Mouse (Mus musculus): Measurements from ENCODE around the gene Il1rl1.

The Il1rl1 gene

DNA sequence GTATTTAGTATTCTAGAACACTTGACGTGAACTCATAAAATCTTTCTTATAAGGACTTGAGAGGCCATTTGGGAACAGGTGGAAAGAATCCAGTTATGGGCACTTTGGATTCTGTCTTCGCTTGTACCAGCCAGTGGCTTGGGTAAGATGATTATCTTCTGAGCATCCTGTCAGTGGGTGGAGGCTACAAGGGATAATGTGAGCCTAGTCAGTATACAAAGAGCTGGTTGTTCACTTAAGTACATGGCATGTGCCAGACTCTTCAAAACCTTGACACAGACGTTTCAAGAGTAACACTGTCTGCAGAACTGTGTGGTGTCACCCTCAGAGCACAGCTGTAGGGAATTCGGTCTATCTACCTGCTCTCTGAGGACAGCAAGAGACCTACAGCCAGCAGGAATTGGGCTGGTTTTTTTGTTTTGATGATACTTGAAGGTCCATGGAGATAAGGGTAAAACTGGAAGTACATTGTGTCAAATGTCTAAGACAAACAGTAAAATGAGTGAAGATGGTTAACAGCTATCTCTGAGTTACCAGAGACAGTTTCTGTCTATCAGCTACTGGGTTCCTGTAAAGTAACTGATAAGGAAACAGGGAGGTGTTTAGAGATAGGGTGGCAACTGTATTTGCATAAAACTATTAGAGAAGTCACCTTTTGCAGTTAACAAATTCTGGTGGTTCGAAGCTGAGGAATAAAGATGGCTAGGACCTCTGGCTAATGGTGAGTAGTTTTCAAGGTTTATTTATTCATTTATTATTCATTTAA, at the start of gene Il1rl1:
TSS of gene Il1rl1 (plus strand) at position 661 of the 766 bp plus-strand sequence.
- DNase-seq (ENCODE audit: low spot score in 2 of 2), result no peak

DNA sequence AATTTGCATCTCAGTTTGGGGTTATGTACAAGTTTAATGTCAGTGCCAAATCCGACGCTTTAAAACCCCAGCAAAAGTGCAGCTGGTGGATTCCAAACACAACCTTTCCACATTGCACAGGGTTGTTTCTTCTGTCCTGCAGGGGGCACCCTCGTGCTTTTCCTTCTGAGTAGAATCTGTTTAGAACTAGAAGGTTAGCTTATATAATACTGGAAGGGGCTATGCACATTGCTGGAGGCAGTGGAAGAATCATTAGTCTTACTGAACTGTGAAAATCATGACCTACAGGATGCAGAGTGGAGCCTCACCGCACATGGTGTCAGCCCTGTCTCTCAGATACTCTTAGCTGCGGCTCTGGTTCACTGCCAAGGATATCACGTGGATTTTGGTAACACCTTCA, 49.3 kb upstream of the Il1rl1 start:
- peak; percentile 44 to 49 for DNase-seq (ENCODE audit: low spot score in 2 of 2)

DNA sequence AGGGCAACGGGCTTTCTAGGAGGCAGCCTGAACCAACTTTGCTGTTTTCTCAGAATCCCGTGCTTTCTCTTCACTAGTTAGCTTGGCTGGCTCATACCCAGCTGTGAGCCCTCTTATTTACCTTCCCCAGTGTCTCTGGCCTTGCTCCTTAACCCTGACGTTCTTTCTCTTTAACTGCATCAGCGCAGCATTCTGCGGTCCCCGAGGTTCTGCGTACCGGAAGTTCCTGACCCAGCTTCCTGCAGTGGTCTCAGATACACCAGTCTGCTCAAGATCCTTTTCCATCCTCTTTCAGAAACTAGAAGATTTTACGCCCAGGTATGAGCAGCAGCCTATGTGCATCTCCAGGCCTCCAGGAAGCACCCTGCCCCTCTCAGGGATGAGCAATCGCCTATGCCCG, 48.4 kb upstream of the Il1rl1 start:
- DNase-seq (ENCODE audit: low spot score in 2 of 2), result no peak

DNA sequence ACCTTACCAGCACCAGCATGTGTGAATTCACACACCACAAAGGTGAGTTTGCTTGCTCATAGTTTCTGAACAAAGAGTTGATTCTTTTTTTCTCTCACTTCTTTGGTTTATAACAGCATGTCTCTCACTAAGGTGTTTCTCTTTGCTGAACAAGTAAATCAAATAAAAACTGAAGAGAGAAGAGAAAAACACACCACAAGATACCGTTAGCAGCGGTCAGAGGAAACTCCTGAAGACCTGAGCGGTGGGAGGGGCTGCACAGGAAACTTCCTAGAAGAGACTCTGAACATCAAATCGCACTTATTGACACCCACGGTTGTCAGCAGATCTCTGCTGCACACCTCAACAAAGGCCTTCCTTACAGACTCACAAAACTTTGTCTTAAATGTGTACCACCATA, 46.5 kb upstream of the Il1rl1 start:
- no peak for DNase-seq (ENCODE audit: low spot score in 2 of 2)

DNA sequence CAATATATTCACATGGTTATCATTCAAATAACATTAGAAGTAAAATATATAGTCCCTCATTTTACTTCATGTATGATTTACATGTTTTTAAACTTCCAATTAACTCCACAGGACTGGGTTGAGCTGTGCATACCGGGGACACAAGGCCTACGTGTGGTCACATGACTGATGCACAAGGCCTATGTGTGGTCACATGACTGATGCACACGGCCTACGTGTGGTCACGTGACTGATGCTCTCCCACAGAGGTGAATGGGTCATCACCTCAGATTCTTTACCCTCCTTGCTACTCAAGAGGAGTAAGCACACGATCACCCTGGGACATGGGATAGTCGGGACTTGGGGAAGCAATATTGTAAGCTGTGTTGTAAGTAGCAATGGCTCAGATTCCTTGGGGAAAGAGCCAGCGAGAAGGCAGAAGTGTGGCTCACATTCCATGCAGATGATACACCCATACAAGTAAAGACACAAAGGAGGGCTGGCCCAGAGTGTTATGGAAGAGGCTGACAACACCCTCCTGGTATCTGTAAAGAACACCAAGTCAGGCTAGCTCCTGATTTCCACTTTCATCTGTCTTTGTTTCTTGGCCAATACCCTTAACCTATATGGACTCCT, 44.3 kb upstream of the Il1rl1 start:
- no peak for DNase-seq (ENCODE audit: low spot score in 2 of 2)

DNA sequence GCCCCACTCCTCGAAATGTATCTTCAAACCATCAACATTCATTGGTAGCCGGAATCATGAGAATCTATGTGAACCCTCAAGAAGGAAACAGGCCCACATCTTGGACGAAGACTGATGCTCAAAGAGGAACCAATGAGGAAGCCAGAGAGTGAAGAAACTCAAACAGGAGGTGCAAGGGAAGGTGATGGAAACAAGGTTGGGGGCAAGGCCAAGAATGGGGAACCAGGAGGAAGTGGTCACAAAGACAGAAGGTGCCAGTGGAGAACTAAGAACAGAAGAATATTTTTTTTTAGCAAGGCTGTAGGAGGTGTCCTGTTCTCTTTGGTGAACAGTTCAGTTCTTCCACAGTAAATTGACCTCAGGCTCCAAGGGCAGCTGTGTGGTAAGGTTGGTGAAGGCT, 38.0 kb upstream of the Il1rl1 start:
- no peak for DNase-seq (ENCODE audit: low spot score in 2 of 2)

DNA sequence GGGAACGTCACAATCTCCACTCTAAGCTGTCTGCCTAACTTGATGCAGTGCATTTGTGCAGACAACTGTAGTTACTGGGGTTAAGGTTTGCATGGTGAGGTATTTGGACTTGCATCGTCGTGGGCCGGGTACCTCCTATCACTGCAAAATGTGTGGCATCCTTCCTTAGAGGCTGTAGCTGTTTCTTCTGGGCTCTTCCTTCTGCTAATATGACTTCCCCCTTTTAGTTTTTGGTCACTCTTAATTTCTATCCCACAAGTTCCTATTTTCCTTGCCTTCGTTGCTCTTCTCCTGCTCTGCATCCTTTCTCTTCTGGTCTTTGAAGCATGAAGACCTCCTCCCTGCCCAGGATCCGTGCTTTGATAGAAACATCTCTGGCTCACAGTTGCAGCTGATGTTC, 36.8 kb upstream of the Il1rl1 start:
- DNase-seq (ENCODE audit: low spot score in 2 of 2), result no peak

DNA sequence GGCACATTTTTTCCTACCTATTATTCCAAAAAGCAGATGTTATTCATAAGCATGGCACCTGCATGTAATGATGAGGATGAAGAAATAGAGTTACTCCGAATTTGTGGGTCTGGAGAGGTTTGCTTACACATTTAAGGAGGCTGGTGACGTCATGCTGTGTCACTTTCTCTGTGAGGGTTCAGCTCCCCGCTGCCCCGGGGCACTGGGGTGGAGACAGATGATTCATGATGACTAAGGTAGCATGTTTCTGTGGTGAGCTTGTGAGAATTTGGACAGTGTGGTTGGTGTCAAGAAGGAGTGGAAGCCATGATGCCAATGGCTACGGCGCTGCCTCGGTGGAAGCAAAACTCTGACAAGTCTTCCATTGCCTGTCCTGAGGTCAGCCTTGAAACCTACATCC, 36.2 kb upstream of the Il1rl1 start:
- DNase-seq (ENCODE audit: low spot score in 2 of 2), result no peak

DNA sequence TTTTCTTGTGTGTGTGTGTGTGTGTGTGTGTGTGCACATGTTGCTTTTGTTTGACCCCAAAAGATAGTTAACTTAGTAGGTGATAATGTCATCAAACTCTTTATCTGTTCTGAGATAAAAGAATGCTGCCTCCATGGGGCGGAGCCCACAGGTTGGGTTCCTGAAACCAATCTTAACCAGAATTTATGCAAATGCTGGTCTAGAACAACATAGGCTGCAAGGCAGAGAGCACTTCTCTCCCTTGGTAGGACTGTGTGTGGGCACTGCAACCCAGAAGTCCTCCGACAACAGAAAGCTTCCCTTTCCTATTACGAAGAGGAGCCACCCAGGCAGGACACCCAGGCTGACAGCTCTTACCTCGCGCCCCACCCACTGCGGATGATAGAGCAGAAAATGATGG, 29.7 kb upstream of the Il1rl1 start:
- DNase-seq (ENCODE audit: low spot score in 2 of 2), result no peak

DNA sequence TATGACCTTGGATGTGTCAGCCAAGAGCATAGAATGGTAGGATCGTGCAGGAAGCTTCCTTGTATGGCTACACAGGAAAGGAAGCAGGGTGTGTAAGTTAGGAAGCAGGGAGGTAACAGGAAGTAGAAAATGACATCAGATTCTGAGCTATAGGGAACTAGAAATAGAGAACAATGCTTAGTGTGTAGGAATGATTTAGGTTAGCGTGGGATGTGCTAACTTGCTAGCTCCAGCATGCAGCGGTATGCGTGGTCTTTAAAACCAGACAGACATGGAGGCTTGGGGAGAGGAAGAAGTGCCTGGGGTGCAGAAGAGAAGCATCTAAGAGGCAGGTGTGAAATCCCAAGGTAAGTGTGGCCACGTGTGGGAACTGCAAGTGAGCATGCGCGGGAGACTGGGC, 24.7 kb upstream of the Il1rl1 start:
- DNase-seq (ENCODE audit: low spot score in 2 of 2), result peak in 1 of 2 experiments; percentile 5

DNA sequence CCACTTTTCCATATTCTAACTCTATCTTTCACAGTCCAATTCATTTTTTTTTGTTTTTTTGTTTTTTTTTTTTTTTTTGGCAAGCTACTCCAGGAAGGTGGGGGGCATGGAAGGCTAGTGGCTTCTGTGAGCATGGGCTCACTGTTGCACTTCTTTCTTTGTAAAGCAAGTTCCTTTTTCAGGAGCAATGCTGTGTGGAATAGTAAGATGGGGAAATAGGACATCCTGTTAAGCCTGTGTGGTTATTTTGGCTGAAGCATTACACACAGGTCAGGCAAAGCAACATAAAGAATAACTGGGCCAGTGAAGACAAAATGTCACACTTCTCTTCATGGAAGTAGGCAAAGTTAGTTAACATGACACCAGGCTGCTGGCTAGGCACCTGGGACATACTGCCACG, 19.5 kb upstream of the Il1rl1 start:
- DNase-seq (ENCODE audit: low spot score in 2 of 2), result no peak

DNA sequence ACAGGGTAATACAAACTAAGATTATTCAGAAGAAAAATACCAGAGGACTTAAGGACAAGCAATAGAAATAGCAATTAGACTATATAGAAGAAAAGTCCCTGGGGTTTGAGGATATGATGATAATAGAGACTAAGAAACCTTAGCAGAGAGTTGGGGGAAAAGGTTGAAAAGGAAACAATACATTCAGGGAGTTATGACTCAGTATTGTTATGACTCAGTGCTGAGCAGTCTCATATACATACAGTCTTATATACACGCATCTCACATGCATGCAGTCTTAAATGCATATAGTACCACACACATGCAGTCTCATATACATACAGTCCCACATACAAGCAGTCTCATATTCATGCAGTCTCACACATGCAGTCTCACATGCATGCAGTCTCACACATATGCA, 16.3 kb upstream of the Il1rl1 start:
- DNase-seq (ENCODE audit: low spot score in 2 of 2), result no peak

DNA sequence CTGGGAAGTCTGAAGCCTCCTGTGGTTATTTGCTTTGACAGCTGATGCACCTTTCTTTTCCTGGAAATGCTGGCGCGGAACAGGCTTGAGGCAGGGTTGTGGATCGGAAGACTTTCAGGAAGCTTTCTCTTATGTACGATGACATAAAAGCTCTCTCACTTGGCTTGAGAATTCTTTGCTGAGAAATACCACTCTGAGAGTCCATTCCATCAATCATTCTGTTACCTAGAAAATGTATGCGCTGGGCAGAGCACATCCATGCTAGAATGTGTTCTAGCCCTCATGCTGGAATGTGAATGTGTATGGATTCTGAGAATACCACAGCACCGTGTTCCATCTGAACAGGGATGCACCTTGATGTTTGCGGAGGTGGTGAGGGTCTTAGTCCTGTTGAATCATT, 15.1 kb upstream of the Il1rl1 start:
- no peak for DNase-seq (ENCODE audit: low spot score in 2 of 2)

DNA sequence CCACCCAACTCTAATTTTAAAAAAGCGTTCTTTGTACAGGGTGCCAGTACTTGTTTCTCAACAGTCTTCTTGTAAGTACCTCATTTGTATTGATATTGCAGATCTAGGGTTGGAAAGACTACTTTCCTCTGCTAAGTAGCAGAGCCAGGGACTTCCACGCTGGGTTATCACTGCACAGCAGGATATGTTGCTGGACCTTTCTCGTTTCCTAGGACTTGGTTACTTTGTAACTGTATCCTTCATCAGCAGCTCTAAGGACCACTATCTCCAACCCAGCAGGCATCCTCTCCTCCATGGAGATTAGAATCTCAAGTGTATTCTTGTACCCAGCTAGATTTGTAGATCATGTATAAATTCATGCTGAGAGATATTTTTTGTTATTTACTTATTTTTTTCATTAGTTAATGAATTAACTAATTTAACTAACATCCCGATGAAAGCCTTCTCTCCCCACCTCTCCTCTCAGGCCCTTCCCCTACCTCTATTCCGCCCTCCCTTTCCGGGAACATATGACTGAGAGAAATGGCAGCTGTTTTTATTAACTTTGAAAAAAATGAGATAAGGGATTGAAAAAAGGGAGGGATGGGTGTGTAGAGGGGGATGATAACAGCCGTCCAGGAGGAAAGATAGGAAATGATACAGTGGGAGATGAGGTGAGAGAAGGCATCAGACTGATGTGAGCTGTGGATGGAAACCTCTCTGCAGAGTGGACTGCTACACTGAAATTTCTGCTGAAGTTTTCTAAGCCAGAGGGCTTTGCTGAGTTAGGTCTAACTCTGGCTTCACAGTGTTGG, 14.3 kb upstream of the Il1rl1 start:
- no peak for DNase-seq (ENCODE audit: low spot score in 2 of 2)

DNA sequence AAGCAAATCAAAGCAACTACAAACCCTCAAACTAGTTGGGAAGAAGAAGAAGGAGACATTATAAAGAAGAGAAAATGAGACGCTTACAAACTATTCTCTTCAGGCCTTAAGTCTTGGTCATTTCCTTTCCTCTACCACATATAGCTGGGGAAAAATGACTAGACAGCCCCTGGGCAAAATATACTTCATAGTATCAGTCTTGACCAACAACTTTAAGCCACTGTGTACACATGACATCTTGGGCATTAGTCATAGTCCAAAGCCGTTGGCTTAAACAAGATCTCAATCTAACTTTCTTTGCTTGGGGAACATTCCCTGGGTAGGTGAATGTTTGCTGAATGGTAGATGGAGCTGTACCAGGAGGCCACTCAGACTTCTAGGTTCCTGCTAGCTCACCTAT, 12.3 kb upstream of the Il1rl1 start:
- no peak for DNase-seq (ENCODE audit: low spot score in 2 of 2)

DNA sequence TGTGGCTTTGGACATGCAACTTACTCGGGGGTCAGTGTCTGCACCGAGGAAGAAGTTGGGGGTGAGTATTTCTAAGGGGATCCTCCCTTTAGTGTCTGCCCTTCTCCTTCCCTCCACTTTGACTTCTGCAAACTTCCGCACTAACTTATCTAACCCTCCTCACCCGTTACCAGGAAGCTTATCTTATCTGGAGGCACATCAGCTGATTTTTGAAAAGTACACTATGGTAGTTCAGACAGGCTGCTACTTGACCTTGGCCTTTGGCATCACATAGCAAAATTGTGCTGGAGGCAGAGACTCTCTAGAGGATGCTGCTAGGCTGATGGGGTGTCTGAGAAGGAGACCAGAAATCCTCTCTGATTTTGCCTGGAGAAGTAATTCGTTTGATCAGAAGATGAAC, 10.9 kb upstream of the Il1rl1 start:
- no peak for DNase-seq (ENCODE audit: low spot score in 2 of 2)

DNA sequence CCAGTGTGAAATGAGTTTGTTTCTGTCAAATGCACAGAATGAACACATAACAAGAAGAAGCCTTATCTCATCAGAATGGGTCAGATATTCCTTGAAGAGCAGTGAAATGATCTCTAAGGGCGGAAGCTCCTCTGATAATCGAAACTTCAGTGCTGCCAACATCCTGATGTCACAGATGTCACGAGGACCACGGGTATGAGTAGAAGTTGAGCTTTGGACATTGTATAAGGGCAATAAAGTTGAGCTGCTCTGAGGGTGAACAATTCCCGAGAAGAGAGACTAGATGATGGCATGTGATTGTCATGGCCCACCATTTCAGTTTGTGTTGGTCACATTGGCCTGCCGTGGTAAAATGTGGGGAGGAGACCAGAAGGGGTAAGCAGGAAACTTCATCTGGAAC, 5.5 kb upstream of the Il1rl1 start:
- DNase-seq (ENCODE audit: low spot score in 2 of 2), result no peak

DNA sequence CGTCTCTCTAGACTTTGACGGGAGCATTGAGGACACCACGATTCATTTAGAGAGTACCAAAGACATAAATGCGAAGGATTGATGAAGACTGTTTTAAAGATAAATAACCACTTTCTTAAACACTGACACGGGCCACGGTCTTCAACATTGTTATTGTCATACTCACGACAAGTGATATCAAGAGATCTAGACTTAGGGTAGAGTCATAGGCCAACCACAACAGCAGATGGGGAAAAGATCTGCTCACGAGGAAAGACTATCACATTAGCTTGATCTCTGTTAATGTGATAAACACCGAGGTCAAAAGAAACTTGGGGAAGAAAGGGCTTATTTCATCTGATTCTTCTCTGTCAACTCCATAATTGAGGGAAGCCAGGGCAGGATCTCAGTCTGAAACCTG, 2.1 kb upstream of the Il1rl1 start:
- DNase-seq (ENCODE audit: low spot score in 2 of 2), result no peak

DNA sequence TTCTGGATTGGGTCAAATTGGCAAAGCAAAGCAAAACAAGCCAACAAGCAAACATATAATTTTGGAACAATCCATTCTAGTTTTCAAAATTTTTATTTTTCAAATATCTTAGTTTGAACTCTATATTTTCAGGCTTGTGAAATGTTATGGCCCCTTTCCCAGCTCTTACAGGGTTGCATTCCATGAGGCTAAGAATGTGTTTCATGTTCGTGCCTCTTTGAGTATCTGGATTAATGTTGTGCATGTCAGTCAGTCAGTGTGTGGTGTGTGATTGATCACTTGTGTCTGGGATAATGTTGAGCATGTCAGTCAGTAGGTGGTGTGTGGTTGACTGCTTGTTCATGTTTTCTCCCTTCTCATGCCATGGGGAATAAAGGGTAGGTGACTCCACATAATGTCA, 1.5 kb upstream of the Il1rl1 start:
- no peak for DNase-seq (ENCODE audit: low spot score in 2 of 2)

DNA sequence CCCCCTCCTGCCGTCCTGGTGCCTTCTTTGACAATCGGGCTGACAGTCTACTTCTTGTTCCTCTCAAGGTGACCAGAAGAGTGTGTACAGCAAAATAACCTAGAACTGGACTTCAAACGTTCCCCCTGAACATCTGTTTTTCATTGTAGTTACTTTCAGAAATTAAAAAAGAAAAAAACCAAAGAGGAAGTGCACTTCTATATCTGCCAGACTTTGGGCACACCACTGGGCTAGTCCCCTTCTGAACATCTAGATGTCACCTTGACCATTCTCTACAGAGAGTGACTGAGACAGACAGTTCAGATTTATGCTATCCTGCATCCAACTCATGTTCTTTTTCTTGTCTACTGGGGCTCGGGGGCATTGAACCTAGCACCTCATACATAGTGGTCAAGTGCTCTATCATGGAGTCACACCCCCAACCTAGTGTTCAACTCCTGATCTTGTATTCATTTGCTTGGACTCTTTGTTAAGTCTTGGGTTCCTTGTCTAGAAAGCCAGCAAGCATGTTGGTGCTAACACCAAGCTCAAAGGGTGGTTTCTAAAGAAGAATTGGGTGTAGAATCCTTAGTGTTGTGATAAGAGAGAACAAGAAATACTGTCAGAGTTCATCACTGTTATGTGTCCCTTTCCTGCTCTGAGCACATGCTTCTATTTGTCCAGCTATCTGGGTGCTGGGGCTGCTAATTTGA, 919 bp downstream of the Il1rl1 start:
- no peak for DNase-seq (ENCODE audit: low spot score in 2 of 2)

DNA sequence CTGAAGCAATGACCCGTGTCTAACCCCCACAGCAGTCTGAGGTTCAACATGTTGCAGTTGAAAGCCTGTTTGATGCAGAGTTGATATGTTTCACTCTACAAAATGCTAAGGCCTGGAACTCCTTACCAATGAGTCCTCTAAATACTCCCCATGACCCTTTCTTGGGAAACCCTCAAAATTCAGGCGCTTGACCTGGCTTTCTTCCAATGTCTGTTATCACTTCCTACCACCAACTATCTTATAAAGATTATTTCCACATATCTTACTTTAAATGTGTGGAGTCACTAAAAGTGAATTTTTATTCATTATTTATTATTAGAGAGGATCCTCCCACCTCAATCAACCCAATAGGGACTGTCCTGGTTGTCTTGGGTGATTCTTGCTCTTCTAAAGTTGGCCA, 2.8 kb downstream of the Il1rl1 start:
- DNase-seq (ENCODE audit: low spot score in 2 of 2), result no peak

DNA sequence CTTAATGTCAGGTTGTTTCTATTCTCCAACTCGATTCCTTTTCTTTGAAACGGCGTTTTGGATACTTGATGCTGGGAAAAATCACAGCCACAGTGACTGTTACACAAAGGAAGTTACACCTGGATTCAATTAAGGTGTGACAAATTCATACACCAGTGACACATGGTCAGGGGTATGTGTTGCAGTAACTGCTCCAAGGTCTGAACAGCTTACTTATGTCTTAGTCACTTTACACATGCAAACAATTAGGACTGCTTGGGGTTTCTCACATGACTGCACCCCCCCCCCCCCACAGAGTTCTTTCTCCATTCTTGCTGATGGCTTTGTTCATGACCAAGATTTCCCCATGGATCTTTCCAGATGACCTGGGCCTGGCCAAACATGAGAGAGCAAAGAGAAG, 6.6 kb downstream of the Il1rl1 start:
- no peak for DNase-seq (ENCODE audit: low spot score in 2 of 2)
